Mouse (Mus musculus) ES-E14 (cell line): ENCODE data around the gene Sepsecs. TPM values are rescaled to one million over a fixed set of nuclear protein-coding genes. Genes with fewer than 3 reads are reported as not detected.

Experiments
- DNase-seq: peaks from one replicate; pipeline ENCODE4 v3.0.0-alpha.2; 2013; ENCODE audit warnings: low read depth, low spot score
- H3K27ac ChIP-seq: 2 replicates; pipeline ENCODE4 v1.5.1; 2012; ENCODE audit warnings: low read depth, mild to moderate bottlenecking, low read length, moderate library complexity, mixed read lengths; ENCODE audit not compliant: poor library complexity, insufficient read depth, severe bottlenecking
- H3K36me3 ChIP-seq: 2 replicates; pipeline ENCODE4 v1.6.1; 2012; ENCODE audit warnings: mild to moderate bottlenecking, low read length, moderate library complexity, mixed read lengths; ENCODE audit not compliant: control insufficient read depth, poor library complexity, insufficient read depth, severe bottlenecking
- H3K4me1 ChIP-seq, 2 experiments: fragments of 150-350 bp in 1 of 2; sonication (generic) in 1 of 2; 2 replicates each; pipeline ENCODE4 v1.6.1; 2012; ENCODE audit warnings: low read length in 2 of 2, mild to moderate bottlenecking in 1 of 2, mixed read lengths in 1 of 2; ENCODE audit not compliant: control insufficient read depth in 2 of 2, insufficient read depth in 2 of 2, poor library complexity in 1 of 2
- H3K4me3 ChIP-seq, 2 experiments: fragments of 150-350 bp in 1 of 2; sonication (generic) in 1 of 2; 2 replicates each; pipeline ENCODE4 v1.5.1; 2012; ENCODE audit warnings: low read length in 2 of 2, low read depth in 1 of 2, mild to moderate bottlenecking in 1 of 2, mixed read lengths in 1 of 2; ENCODE audit not compliant: insufficient read depth in 1 of 2, poor library complexity in 1 of 2, severe bottlenecking in 1 of 2
- H3K9ac ChIP-seq: 2 replicates; pipeline ENCODE4 v1.6.1; 2012; ENCODE audit warnings: low read depth, mild to moderate bottlenecking, low read length, mixed read lengths; ENCODE audit not compliant: poor library complexity, insufficient read depth, severe bottlenecking
- H3K9me3 ChIP-seq: fragments of 150-350 bp; sonication (generic); 2 replicates; pipeline ENCODE4 v1.6.1; 2012; ENCODE audit warnings: low read depth, mild to moderate bottlenecking, low read length; ENCODE audit not compliant: control insufficient read depth, insufficient read depth
- CHD2 ChIP-seq: IDR thresholded peaks from 2 replicates; pipeline ENCODE4 v1.6.1; 2014; ENCODE audit warnings: mild to moderate bottlenecking, low read depth, low read length, inconsistent platforms
- HCFC1 ChIP-seq: IDR thresholded peaks from 2 replicates; pipeline ENCODE4 v1.6.1; 2012; ENCODE audit warnings: low read length, inconsistent platforms, borderline replicate concordance; ENCODE audit not compliant: insufficient read depth
- MAFK ChIP-seq: IDR thresholded peaks from 2 replicates; pipeline ENCODE4 v1.6.1; 2014; ENCODE audit warnings: mild to moderate bottlenecking, low read depth, low read length, inconsistent platforms; ENCODE audit not compliant: insufficient read depth
- ZC3H11A ChIP-seq: IDR thresholded peaks from 2 replicates; pipeline ENCODE4 v1.6.1; 2012; ENCODE audit warnings: low read depth, mild to moderate bottlenecking, inconsistent platforms, low read length, borderline replicate concordance
- ZNF384 ChIP-seq: IDR thresholded peaks from 2 replicates; pipeline ENCODE4 v1.6.1; 2012; ENCODE audit warnings: low read depth, low read length, inconsistent platforms
- in situ Hi-C, 2 experiments: fragments of 600-800 bp; cut with MboI; formaldehyde crosslinking; loops; one replicate each; pipeline ENCODE4 v1.15.1; 2025; ENCODE audit warnings: low sequenced_read_pairs in 2 of 2, inconsistent platforms in 1 of 2; ENCODE audit not compliant: unreplicated experiment in 2 of 2
- total RNA-seq: library from RNA; depleted of rRNA; stranded (reverse); fragments of 300-350 nt; gene quantifications from 2 replicates; pipeline ENCODE4 v1.2.3, GENCODE M21; 2012

Gene Sepsecs
- total RNA-seq, 1 experiment = 9.7 TPM

DNA sequence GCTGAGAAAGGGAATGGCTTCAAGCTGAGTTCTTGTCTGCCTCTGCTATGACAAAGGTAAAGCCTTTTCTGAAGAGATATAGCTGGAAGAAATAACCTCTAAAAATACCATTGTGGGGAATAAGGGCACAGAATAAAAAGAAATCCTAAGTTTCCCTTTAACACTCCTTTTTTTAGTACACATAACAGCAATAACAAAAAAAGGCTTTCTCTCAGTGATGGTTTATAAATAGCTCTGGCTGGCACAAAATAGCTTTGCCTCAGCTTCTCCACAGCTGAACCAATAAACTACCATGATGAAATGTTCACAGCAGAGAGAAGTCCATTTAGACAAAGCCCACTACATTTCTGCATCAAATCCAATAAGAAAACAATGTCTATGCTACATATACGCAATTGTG lies 17.4 kb downstream of the Sepsecs start:
- no peaks in the 10 kb centered on the region for H3K4me1 ChIP-seq
- in situ Hi-C loops = no loop called here
- H3K9me3 ChIP-seq = no peaks in the 10 kb centered on the region
- H3K4me3 ChIP-seq = no peak overlapping the region
- H3K36me3 ChIP-seq = peaks cover 3% of the 10 kb centered on the region; the same call in 1 of the 2 replicates
- no peak overlapping the region for H3K9ac ChIP-seq
- H3K27ac ChIP-seq = no peak overlapping the region
- TF ChIP-seq CHD2 (no peak), MAFK (no peak), ZNF384 (no peak), ZC3H11A (no peak), HCFC1 (no peak)
- no peak for DNase-seq

DNA sequence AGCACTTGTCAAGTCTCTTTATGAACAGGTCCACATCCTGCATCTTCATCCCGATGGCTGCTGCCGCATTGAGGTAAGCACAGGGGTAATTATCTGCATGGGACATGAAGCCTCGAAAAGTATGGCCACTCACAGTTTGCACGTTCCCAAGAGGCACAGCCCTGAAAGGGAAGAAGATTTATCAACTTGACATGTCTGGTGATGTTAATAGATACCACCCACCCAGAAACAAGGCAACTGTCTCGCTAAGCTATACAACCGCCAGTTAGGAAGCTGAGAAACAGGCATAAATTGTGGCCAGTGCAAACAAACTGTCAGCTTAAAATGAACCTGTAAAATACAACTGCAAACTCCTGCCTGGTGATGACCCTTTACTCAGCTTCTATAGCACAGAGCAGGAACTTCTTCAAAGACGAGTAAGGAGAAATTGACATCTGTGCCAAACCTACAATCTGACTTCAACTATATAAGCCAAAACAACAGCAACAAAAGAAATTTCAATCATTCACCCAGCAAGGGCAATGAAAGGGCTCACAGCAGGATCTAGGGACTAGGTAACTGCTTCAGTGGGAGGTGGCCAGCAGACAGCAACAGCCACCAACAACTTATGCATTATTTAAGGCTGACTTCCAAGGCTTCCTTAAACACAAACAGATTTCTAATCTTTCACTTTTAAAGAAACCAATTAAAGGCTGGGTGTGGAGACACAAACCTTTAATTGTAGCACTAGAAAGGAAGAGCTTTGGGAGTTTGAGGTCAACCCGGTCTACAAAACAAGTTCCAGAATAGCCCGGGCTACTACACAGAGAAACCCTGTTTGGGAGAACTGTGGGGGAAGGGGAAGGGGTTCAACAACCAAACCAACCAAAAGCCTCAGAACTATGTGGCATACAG lies 25.3 kb downstream of the Sepsecs start:
- H3K9me3 ChIP-seq = no peaks in the 10 kb centered on the region
- H3K4me1 ChIP-seq = peaks cover 0 to 4% of the 10 kb centered on the region in 2 experiments; a peak in 1 of 4 replicates
- in situ Hi-C loops = no loop called here
- H3K4me3 ChIP-seq = no peak overlapping the region
- DNase-seq = peak; percentile 57
- H3K36me3 ChIP-seq = peaks cover 12% of the 10 kb centered on the region
- H3K27ac ChIP-seq = no peak overlapping the region
- H3K9ac ChIP-seq = no peak overlapping the region
- TF ChIP-seq CHD2 (0 out of 2 replicates have a peak, but pooled peaks have one; percentile 21), ZNF384 (no peak)

DNA sequence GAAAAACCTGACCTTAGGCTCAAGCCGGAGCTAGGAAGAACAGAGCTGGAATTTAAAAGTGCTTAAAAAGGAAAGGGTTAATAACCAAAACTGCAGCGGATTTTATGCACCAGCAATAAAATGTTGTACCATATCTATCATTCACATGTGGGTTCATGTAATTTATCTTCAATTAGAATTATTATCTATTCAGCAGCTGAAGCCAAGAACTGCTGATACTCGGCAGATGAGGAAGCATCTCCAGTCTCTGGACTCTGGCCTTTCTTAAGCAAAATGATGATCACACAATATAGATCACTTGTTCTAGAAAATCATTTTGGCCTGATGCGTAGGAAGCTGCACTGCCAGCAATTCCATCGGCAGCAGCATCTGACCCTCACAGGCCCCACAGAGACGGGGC lies 27.8 kb downstream of the Sepsecs start:
- H3K27ac ChIP-seq = no peak overlapping the region
- TF ChIP-seq CHD2 (no peak), ZNF384 (no peak), MAFK (no peak), HCFC1 (no peak), ZC3H11A (no peak)

DNA sequence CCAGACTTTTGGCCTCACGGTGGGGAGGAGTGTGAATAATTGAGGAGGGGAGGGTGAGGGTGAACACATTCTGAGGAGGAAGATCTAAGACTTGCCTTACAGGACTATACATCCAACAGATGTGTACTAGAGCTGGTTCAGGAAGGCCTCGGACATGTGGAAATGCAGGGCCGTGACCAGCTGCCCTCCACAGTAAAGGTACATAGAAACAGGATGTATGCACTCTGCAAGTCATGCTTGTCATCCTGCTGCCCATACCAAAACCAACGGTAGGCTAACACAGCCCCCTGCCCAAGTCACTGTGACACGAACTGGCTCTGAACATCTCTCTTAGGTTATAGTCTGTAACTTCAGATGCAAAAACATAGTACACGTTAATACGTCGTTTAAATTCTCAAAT lies 30.6 kb downstream of the Sepsecs start:
- no peak for DNase-seq
- Histone ChIP-seq H3K9ac (no peak overlapping the region), H3K4me1 (peaks cover 0 to 3% of the 10 kb centered on the region in 2 experiments; a peak in 1 of 4 replicates), H3K9me3 (no peaks in the 10 kb centered on the region), H3K27ac (no peak overlapping the region), H3K36me3 (peaks cover 9% of the 10 kb centered on the region), H3K4me3 (no peak overlapping the region)
- in situ Hi-C loops = no loop called here
- TF ChIP-seq HCFC1 (no peak), CHD2 (no peak), MAFK (no peak), ZC3H11A (no peak), ZNF384 (no peak)

More for the DNA sequence above, 27.8 kb downstream of the Sepsecs start:
- H3K4me1 ChIP-seq = peaks cover 0 to 4% of the 10 kb centered on the region in 2 experiments; a peak in 1 of 4 replicates
- H3K4me3 ChIP-seq = no peak overlapping the region
- in situ Hi-C loops = no loop called here
- H3K9me3 ChIP-seq = no peaks in the 10 kb centered on the region
- peaks cover 12% of the 10 kb centered on the region for H3K36me3 ChIP-seq
- no peak for DNase-seq
- H3K9ac ChIP-seq = no peak overlapping the region

DNA sequence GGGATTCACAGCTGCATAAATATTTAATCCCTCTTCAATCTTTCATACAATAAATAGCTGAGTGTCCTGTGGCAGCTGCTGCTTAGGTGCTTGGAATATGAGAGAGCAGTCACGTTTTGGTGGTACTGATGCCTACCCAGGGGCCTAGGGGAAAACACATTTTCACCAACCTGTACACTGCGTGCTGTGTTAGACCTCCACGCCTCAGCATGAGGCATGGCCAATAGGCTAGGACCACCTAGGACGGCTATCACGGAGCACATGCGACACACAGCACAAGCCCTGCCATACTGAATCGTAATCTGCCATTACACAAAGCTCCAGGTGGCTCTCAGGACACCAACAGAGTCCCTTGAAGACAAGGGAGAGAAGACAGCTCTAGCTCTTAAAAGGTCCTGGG lies 31.5 kb downstream of the Sepsecs start:
- Histone ChIP-seq H3K9ac (no peak overlapping the region), H3K4me3 (no peak overlapping the region), H3K27ac (no peak overlapping the region), H3K4me1 (peaks cover 0 to 3% of the 10 kb centered on the region in 2 experiments; a peak in 1 of 4 replicates), H3K36me3 (peaks cover 3% of the 10 kb centered on the region; the same call in 1 of the 2 replicates), H3K9me3 (no peaks in the 10 kb centered on the region)
- in situ Hi-C loops = no loop called here
- no peak for DNase-seq
- TF ChIP-seq CHD2 (no peak), HCFC1 (no peak), ZC3H11A (no peak), ZNF384 (no peak), MAFK (no peak)
